Mouse (Mus musculus) ES-Bruce4 (cell line): ENCODE measurements at regions not wholly inside any gene's neighbourhood (a gene's known extent, or its start where the extent isn't known, plus 50 kb on each side); places are given as distances from the start of the nearest gene placed in this dataset.
"Not testable (repeated sequence)": the region's sequence is repeated elsewhere in the genome, so short reads cannot be mapped to it uniquely, and the experiment has no call there.

ENCODE experiments used
- H3K27ac ChIP-seq: 2 replicates; pipeline ENCODE4 v1.5.1; 2012; ENCODE audit warnings: low read length, inconsistent platforms; ENCODE audit not compliant: insufficient read depth
- H3K27me3 ChIP-seq: 2 replicates; pipeline ENCODE4 v1.6.1; 2012; ENCODE audit warnings: mild to moderate bottlenecking, low read length, inconsistent platforms; ENCODE audit not compliant: control insufficient read depth, poor library complexity, insufficient read depth, severe bottlenecking
- H3K36me3 ChIP-seq: 2 replicates; pipeline ENCODE4 v1.6.1; 2012; ENCODE audit warnings: inconsistent platforms, mild to moderate bottlenecking, low read length, moderate library complexity; ENCODE audit not compliant: control insufficient read depth, poor library complexity, insufficient read depth, severe bottlenecking
- H3K4me1 ChIP-seq: one replicate; pipeline ENCODE4 v1.8.1; 2011; ENCODE audit warnings: low read length; ENCODE audit not compliant: control insufficient read depth, insufficient read depth
- H3K4me3 ChIP-seq: 2 replicates; pipeline ENCODE4 v1.5.1; 2011; ENCODE audit warnings: low read depth, mild to moderate bottlenecking, low read length
- H3K9ac ChIP-seq: 2 replicates; pipeline ENCODE4 v1.6.1; 2012; ENCODE audit warnings: low read depth, mild to moderate bottlenecking, inconsistent platforms; ENCODE audit not compliant: poor library complexity, severe bottlenecking
- H3K9me3 ChIP-seq: replicated peaks from 2 replicates; pipeline ENCODE4 v1.6.1; 2012; ENCODE audit warnings: mild to moderate bottlenecking, low read length, inconsistent platforms; ENCODE audit not compliant: control insufficient read depth, poor library complexity, insufficient read depth, severe bottlenecking
- CTCF ChIP-seq: IDR thresholded peaks from one replicate; pipeline ENCODE4 v1.8.1; 2011; ENCODE audit warnings: low read depth, low read length
- EP300 ChIP-seq: IDR thresholded peaks from 2 replicates; pipeline ENCODE4 v1.6.1; 2011; ENCODE audit warnings: low read depth, low read length; ENCODE audit not compliant: insufficient read depth
- POLR2A ChIP-seq: IDR thresholded peaks from one replicate; pipeline ENCODE4 v1.8.1; 2011; ENCODE audit warnings: low read length; ENCODE audit not compliant: insufficient read depth

DNA sequence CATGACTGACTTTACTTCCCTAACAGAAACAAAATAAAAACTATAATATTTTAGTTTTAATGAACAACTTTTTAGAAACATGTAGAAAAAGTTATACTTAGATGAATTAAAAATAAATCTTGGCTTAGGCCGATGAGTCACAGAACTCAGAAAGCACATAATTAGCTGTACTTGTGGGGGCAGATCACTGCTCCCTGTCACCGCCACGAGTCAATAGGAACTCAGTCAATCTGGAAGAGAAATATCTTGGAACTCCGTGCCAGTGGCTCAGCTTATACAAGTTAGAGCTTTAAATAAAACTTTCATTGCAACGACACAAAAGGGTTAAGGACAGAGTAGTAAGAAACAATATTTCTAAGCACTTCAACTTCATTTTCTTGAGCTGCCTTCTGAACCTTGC lies 622.7 kb upstream of the Cdh8 start:
- Histone ChIP-seq H3K9ac (no peak overlapping the region), H3K4me1 (no peaks in the 10 kb centered on the region), H3K27ac (no peak overlapping the region), H3K27me3 (no peaks in the 10 kb centered on the region), H3K4me3 (no peak overlapping the region), H3K36me3 (no peaks in the 10 kb centered on the region), H3K9me3 (no peaks in the 10 kb centered on the region)
- TF ChIP-seq CTCF: no peak
- no peak for TF ChIP-seq POLR2A
- TF ChIP-seq EP300: no peak

DNA sequence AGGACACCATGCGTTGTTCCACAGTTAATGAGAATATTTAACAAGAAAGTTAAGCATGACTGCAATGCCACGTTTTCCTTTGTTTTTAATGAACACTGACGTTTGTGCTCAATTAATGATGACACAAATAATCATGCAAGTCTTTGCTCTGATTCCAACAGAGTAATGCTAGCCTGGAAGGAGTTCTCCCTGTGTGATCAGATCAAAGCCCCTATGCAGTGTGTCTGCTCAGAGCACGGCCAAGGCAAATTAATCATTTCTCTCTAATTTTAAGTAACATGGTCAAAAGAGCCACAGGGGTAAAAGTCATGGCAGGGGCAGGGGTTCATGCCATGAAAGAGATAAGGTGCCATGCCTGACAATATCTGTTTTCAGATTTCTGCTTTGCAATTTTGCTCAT lies 618.2 kb upstream of the Cdh8 start:
- Histone ChIP-seq H3K4me1 (no peaks in the 10 kb centered on the region), H3K9me3 (no peaks in the 10 kb centered on the region), H3K27me3 (no peaks in the 10 kb centered on the region), H3K4me3 (no peak overlapping the region), H3K9ac (no peak overlapping the region), H3K27ac (no peak overlapping the region), H3K36me3 (no peaks in the 10 kb centered on the region)
- TF ChIP-seq EP300 (no peak), CTCF (no peak), POLR2A (no peak)

DNA sequence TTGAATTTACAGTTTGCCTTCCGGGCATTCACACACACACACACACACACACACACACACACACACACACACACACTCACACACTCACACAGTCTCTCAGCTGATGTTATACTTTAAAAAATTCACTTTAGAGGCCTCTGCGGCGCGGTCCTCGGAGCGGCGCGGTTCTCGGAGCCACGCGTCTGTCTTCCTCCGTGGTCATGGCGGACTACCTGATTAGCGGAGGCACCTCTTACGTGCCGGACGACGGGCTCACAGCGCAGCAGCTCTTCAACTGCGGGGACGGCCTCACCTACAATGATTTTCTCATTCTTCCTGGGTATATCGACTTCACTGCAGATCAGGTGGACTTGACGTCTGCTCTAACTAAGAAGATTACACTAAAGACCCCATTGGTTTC lies 614.1 kb upstream of the Cdh8 start:
- H3K4me3 ChIP-seq, H3K9me3 ChIP-seq, H3K4me1 ChIP-seq, H3K27me3 ChIP-seq, H3K36me3 ChIP-seq, H3K27ac ChIP-seq, H3K9ac ChIP-seq: not testable (repeated sequence)

DNA sequence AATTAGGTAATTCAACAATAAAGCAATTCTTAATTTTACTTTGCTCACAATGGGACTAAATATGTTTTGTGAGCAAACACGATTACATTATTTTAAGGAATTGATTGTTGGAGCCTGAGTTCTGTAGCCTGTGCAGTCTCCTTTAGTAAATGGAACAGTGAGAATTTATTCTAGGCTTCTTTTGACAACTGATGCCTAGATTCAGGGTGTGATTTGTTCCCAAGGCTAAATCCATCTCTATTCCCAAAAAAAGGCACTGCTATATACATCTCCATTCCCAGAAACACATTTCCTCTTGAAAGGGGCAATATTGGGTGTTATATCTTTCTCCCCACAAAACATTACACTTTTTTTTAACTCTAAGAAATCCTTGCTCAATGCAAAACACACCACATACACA lies 599.4 kb upstream of the Cdh8 start:
- TF ChIP-seq EP300 (no peak), POLR2A (no peak), CTCF (no peak)
- H3K27me3 ChIP-seq: no peaks in the 10 kb centered on the region
- H3K9me3 ChIP-seq: peaks cover under 1% of the 10 kb centered on the region; the same call in 1 of the 2 replicates
- H3K4me3 ChIP-seq: no peak overlapping the region
- no peaks in the 10 kb centered on the region for H3K36me3 ChIP-seq
- no peaks in the 10 kb centered on the region for H3K4me1 ChIP-seq
- H3K27ac ChIP-seq: no peak overlapping the region
- H3K9ac ChIP-seq: no peak overlapping the region

DNA sequence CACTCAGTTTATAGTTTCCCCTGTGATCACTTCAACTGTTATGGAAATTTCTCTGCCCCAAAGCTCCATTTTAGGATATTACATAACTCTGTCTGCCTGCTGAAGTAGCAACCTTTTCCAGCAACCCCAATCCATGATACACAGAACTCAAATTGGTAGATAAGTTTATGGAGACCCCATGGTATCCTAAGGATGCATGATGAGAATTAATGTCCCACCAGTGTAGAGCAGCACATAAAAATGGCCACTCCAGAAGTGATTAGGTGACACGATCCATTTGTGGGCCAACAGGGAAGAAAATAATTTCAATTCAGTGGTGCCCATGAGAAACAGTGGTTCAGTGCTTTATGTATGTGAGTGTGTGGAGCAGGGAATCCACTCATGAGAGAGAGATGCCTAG lies 583.3 kb upstream of the Cdh8 start:
- TF ChIP-seq CTCF: no peak
- TF ChIP-seq EP300: no peak
- TF ChIP-seq POLR2A: no peak
- Histone ChIP-seq H3K9me3 (no peaks in the 10 kb centered on the region), H3K27me3 (no peaks in the 10 kb centered on the region), H3K4me1 (no peaks in the 10 kb centered on the region), H3K27ac (no peak overlapping the region), H3K9ac (no peak overlapping the region), H3K36me3 (no peaks in the 10 kb centered on the region), H3K4me3 (no peak overlapping the region)

DNA sequence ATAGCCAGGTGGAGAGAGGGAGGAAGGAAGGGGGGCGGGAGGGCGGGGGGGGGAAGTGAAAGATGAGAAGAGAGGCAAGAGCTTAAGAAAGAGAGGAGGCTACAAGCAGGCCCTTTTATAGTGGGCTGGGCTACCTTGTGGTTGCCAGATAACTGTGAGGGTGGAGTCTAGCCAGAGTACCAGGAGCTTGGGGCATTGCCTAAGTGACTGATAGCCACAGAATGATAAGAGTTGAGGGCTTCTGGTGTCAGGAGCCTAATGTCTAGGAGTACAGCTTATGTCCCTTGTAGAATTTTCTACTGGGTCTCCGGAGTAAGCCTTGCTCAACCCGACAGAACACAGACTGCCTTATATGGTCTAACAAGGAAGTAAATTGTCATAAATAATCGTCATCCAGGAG lies 567.4 kb upstream of the Cdh8 start:
- H3K27me3 ChIP-seq: no peaks in the 10 kb centered on the region
- no peak overlapping the region for H3K9ac ChIP-seq
- H3K4me1 ChIP-seq: no peaks in the 10 kb centered on the region
- no peaks in the 10 kb centered on the region for H3K9me3 ChIP-seq
- TF ChIP-seq CTCF: no peak
- TF ChIP-seq EP300: no peak
- TF ChIP-seq POLR2A: no peak
- no peaks in the 10 kb centered on the region for H3K36me3 ChIP-seq
- no peak overlapping the region for H3K4me3 ChIP-seq
- no peak overlapping the region for H3K27ac ChIP-seq
